16 mouse cellular contexts compared by ENCODE assay signal in the genomic region with DNA sequence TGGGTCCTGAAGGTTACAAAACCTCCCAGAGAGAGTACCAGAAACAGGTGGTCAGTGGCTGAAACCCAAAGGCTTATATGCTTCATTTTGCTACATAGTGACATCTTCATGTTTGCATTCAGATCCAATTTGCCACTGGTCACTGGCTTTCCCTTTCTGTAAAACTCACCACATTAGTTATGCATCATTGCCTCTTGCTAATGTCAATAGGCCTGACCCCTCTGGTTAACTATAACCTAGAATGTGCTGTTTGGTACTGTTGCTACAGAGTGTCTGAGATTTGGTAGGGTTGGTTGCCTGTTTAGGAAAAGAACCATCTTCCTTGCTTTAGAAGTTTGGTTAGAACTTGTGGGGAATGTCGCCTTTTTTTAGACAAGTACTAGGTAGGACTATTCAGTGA.
"Had no signal": no experiment of that assay in that cellular context is flagged by ENCODE, and none has a peak within 500 bp of the region (broad histone marks: within the 10 kb centered on the region; RNA-seq: fewer than 3 reads in every experiment).

No protein-coding gene starts in this region.

- DNase-seq: lung, adult 18-20 months; lung, postnatal 10 days; lung, postnatal 4 days; midbrain, embryonic 14.5 days; right cerebral cortex, postnatal 14 days; thymus, adult 2 months; thymus, postnatal 25 days; thymus, postnatal 4 days had no signal

- H3K36me3 ChIP-seq: midbrain, embryonic 10.5 days; midbrain, embryonic 12.5 days; neural tube, embryonic 13.5 days; stomach, embryonic 15.5 days had no signal

- H3K4me2 ChIP-seq: lung, embryonic 14.5 days; midbrain, embryonic 12.5 days; neural tube, embryonic 13.5 days; stomach, embryonic 15.5 days had no signal

- H3K4me3 ChIP-seq: midbrain, embryonic 10.5 days; midbrain, embryonic 12.5 days; myocyte; neural tube, embryonic 13.5 days; stomach, embryonic 15.5 days had no signal

- H3K4me1 ChIP-seq: midbrain, embryonic 10.5 days; midbrain, embryonic 12.5 days; neural tube, embryonic 13.5 days; stomach, embryonic 15.5 days had no signal

- H3K9ac ChIP-seq: lung, embryonic 14.5 days; midbrain, embryonic 12.5 days; neural tube, embryonic 13.5 days; stomach, embryonic 15.5 days had no signal

- ATAC-seq: midbrain, embryonic 16.5 days had no signal

- H3K27ac ChIP-seq: midbrain, embryonic 10.5 days; midbrain, embryonic 12.5 days; neural tube, embryonic 13.5 days; stomach, embryonic 15.5 days; stomach, postnatal 0 days had no signal

- H3K9me3 ChIP-seq: midbrain, embryonic 10.5 days; midbrain, embryonic 12.5 days; neural tube, embryonic 13.5 days; stomach, embryonic 15.5 days had no signal

- H3K27me3 ChIP-seq: midbrain, embryonic 12.5 days; neural tube, embryonic 13.5 days; stomach, embryonic 15.5 days had no signal
